Mouse (Mus musculus) hindbrain, embryonic 14.5 days (tissue): ENCODE data around the gene Ezh1. TPM values are rescaled to one million over a fixed set of nuclear protein-coding genes. Genes with fewer than 3 reads are reported as not detected.

Experiments used
- ATAC-seq: fragments of 200-750 bp; cut with Nextera tagmentation; 2 replicates; pipeline ENCODE4 v1.8.0; 2017; ENCODE audit warnings: moderate number of reproducible peaks, mild to moderate bottlenecking, moderate TSS enrichment, moderate library complexity; ENCODE audit not compliant: low FRiP score
- DNase-seq: peaks from one replicate; pipeline ENCODE4 v3.0.0-alpha.2; 2015; ENCODE audit warnings: low spot score
- H3K27ac ChIP-seq: fragments of 300-500 bp; sonication (generic); 2 replicates; pipeline ENCODE4 v1.5.1; 2014; ENCODE audit warnings: mild to moderate bottlenecking, moderate library complexity
- H3K27me3 ChIP-seq: fragments of 300-500 bp; sonication (generic); 2 replicates; pipeline ENCODE4 v1.6.1; 2014; ENCODE audit warnings: mild to moderate bottlenecking, low read length, mixed read lengths; ENCODE audit not compliant: control insufficient read depth, insufficient read depth
- H3K36me3 ChIP-seq: fragments of 300-500 bp; sonication (generic); replicated peaks from 2 replicates; pipeline ENCODE4 v1.6.1; 2014; ENCODE audit not compliant: control insufficient read depth, insufficient read depth
- H3K4me1 ChIP-seq: fragments of 300-500 bp; sonication (generic); replicated peaks from 2 replicates; pipeline ENCODE4 v1.6.1; 2014; ENCODE audit warnings: antibody characterized with exemption, low read length, mixed read lengths; ENCODE audit not compliant: control insufficient read depth, insufficient read depth
- H3K4me2 ChIP-seq: fragments of 300-500 bp; sonication (generic); replicated peaks from 2 replicates; pipeline ENCODE4 v1.6.1; 2014; ENCODE audit warnings: mild to moderate bottlenecking, moderate library complexity
- H3K4me3 ChIP-seq: fragments of 300-500 bp; sonication (generic); replicated peaks from 2 replicates; pipeline ENCODE4 v1.5.1; 2014; ENCODE audit warnings: mild to moderate bottlenecking, low read length
- H3K9ac ChIP-seq: fragments of 300-500 bp; sonication (generic); 2 replicates; pipeline ENCODE4 v1.6.1; 2014
- H3K9me3 ChIP-seq: fragments of 300-500 bp; sonication (generic); 2 replicates; pipeline ENCODE4 v1.6.1; 2016; ENCODE audit warnings: low read length; ENCODE audit not compliant: control insufficient read depth
- WGBS: fragments of 180-500 bp; shearing (Covaris S2); extraction: QIAGEN DNeasy Blood & Tissue Kit; methylation state at CpG from one replicate; pipeline ENCODE4 v1.1.7; 2014; 5-methylcytosine and 5-hydroxymethylcytosine counted together
- polyA plus RNA-seq: library from polyadenylated mRNA; unstranded; fragments of >200 nt; fragmentation: Nextera tagmentation; extraction: Ambion mirVana; gene quantifications from 2 replicates; pipeline ENCODE4 v1.2.1, GENCODE M21; 2014

The Ezh1 gene
- polyA plus RNA-seq, 1 experiment from 2014 or later: 26.9 TPM

GRCm38 (mm10) chr11:101262272-101262967 lies 36.2 kb upstream of the Ezh1 start:
- 0 out of 2 replicates have a peak, but pooled peaks cover 8% of the 10 kb centered on the region for H3K36me3 ChIP-seq
- ATAC-seq: no peak
- peak overlapping the region; percentile 24 for H3K4me2 ChIP-seq
- WGBS: 2% methylated on average over 24 of the region's 24 CpGs
- no peak for DNase-seq
- no peak overlapping the region for H3K27ac ChIP-seq
- peak overlapping the region; percentile 9; the same call in 1 of the 2 replicates for H3K4me3 ChIP-seq
- H3K27me3 ChIP-seq: peaks cover 54% of the 10 kb centered on the region
- peaks cover 33% of the 10 kb centered on the region; the same call in 1 of the 2 replicates for H3K4me1 ChIP-seq
- no peak overlapping the region for H3K9ac ChIP-seq
- H3K9me3 ChIP-seq: no peaks in the 10 kb centered on the region

DNA sequence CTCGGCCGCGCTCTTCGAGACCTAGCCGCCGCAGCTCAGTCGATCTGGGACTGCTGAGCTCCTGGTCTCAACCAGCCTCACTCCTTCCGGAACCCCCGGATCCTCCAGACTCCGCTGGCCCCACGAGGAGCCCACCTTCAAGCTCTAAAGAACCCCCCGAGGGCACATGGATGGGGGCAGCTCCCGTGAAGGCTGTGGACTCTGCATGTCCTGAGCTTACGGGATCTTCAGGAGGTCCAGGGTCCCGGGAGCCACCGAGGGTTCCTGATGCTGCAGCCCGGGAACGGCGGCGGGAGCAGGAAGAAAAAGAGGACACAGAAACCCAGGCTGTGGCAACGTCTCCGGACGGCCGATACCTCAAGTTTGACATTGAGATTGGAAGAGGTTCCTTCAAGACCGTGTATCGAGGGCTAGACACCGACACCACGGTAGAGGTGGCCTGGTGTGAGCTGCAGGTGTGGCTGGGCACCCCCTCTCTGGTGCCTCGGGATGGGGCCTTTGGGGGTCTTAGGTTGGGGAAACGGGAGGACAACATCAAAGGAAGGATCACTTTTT lies 34.6 kb upstream of the Ezh1 start:
- H3K4me2 ChIP-seq: peak overlapping the region; percentile 85
- H3K9ac ChIP-seq: peak overlapping the region; percentile 61
- peaks cover 33% of the 10 kb centered on the region; the same call in 1 of the 2 replicates for H3K4me1 ChIP-seq
- DNase-seq (no peak), ATAC-seq (no peak; the same call in 1 of the 2 replicates)
- peaks cover 50% of the 10 kb centered on the region for H3K27me3 ChIP-seq
- WGBS: under 1% methylated on average over 30 of the region's 30 CpGs
- H3K36me3 ChIP-seq: 0 out of 2 replicates have a peak, but pooled peaks cover 10% of the 10 kb centered on the region
- no peaks in the 10 kb centered on the region for H3K9me3 ChIP-seq
- H3K27ac ChIP-seq: no peak overlapping the region
- H3K4me3 ChIP-seq: peak overlapping the region; percentile 42

GRCm38 (mm10) chr11:101259948-101260825 lies 33.9 kb upstream of the Ezh1 start, which contains the start of gene Wnk4:
Wnk4 (plus strand) TSS chr11:101260567.
- 0 out of 2 replicates have a peak, but pooled peaks cover 10% of the 10 kb centered on the region for H3K36me3 ChIP-seq
- peak within 1 kb of the TSS; percentile 42 for H3K4me3 ChIP-seq
- no peaks in the 10 kb centered on the region for H3K9me3 ChIP-seq
- ATAC-seq (peak; percentile 60), DNase-seq (no peak)
- H3K9ac ChIP-seq: peak within 1 kb of the TSS; percentile 61
- peaks cover 32% of the 10 kb centered on the region; the same call in 1 of the 2 replicates for H3K4me1 ChIP-seq
- H3K4me2 ChIP-seq: peak within 1 kb of the TSS; percentile 85
- H3K27ac ChIP-seq: no peak within 1 kb of the TSS
- peaks cover 48% of the 10 kb centered on the region for H3K27me3 ChIP-seq
- WGBS: 1% methylated on average over 40 of the region's 43 CpGs

DNA sequence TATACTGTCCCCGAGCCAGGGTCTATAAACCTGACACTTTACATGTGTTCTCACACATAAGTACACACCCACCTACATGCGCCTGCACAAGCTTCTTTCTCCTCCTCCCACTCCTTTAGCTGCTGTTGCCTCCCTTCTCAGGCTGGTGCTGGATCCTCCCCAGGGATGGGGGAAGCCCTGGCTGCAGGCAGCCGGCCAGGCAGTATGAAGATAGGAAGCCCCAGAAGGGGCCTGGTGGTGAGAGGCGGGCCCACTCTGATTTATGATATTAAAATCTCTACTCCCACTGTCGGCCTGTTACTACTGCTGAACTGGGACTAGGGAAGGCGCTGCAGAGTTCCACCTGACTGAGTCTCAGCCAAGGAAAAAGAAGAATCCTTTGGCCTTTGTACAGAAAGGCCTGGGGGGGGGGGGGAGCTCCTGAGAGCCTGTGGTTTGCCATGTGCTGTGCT lies 33.0 kb upstream of the Ezh1 start:
- H3K9ac ChIP-seq: no peak overlapping the region

GRCm38 (mm10) chr11:101255826-101256775 lies 29.8 kb upstream of the Ezh1 start:
- WGBS: 91% methylated on average over 13 of the region's 13 CpGs
- ATAC-seq: no peak

More for the DNA sequence above, 33.0 kb upstream of the Ezh1 start:
- ATAC-seq (no peak), DNase-seq (no peak)
- WGBS: 45% methylated on average over 6 of the region's 6 CpGs
- H3K4me3 ChIP-seq: no peak overlapping the region
- H3K36me3 ChIP-seq: 0 out of 2 replicates have a peak, but pooled peaks cover 10% of the 10 kb centered on the region
- H3K27ac ChIP-seq: no peak overlapping the region
- H3K4me2 ChIP-seq: no peak overlapping the region
- H3K27me3 ChIP-seq: peaks cover 41% of the 10 kb centered on the region
- H3K4me1 ChIP-seq: peaks cover 31% of the 10 kb centered on the region; the same call in 1 of the 2 replicates
- H3K9me3 ChIP-seq: no peaks in the 10 kb centered on the region

DNA sequence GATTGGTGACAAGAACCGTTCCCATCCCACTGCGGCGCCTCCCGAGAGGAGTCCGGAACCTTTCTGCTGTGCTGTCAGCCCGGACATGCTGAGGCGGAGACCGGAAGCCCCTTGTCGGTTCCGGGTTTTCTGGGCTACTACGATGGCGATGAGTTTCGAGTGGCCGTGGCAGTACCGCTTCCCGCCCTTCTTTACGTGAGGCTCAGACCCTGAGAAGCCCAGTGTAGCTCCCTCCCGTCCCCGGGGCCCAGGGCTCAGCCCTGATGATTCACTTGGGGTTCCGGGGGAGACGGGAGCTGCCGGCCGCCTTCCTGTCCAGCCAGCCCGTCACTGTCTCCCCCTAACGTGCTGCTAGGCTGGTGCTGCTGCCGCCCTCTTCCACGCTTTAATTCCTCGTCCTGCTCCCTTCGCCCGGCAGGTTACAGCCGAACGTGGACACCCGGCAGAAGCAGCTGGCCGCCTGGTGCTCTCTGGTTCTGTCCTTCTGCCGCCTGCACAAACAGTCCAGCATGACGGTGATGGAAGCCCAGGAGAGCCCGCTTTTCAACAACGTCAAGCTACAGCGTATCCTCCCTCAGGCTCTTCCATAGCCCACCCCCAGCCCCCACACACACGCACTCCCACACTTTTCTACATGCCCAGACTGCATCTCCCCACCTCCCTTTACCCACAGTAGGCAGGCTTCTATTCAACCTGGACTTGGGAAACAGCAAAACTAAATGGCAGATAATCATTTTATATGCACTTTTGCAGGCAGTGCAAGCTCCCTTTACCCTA lies 27.5 kb upstream of the Ezh1 start, which contains the start of gene Vps25:
TSS of gene Vps25 (plus strand) at position 95 of the 777 bp plus-strand sequence.
- under 1% methylated on average over 40 of the region's 40 CpGs for WGBS
- ATAC-seq (peak; percentile 76; the same call in 1 of the 2 replicates), DNase-seq (peak; percentile 88)
- 0 out of 2 replicates have a peak, but pooled peaks cover 5% of the 10 kb centered on the region for H3K36me3 ChIP-seq
- H3K4me1 ChIP-seq: peaks cover 15% of the 10 kb centered on the region
- peak within 1 kb of the TSS; percentile 93 for H3K4me3 ChIP-seq
- H3K4me2 ChIP-seq: peak within 1 kb of the TSS; percentile 92
- no peaks in the 10 kb centered on the region for H3K9me3 ChIP-seq
- peak within 1 kb of the TSS; percentile 90 for H3K27ac ChIP-seq
- H3K9ac ChIP-seq: peak within 1 kb of the TSS; percentile 97
- H3K27me3 ChIP-seq: no peaks in the 10 kb centered on the region

More at GRCm38 (mm10) chr11:101255826-101256775, 29.8 kb upstream of the Ezh1 start:
- H3K9ac ChIP-seq: no peak overlapping the region
- H3K27ac ChIP-seq: no peak overlapping the region
- H3K27me3 ChIP-seq: peaks cover 11% of the 10 kb centered on the region
- H3K4me1 ChIP-seq: peaks cover 31% of the 10 kb centered on the region
- H3K9me3 ChIP-seq: no peaks in the 10 kb centered on the region
- no peak for DNase-seq
- H3K4me3 ChIP-seq: no peak overlapping the region
- H3K4me2 ChIP-seq: no peak overlapping the region
- H3K36me3 ChIP-seq: 0 out of 2 replicates have a peak, but pooled peaks cover 10% of the 10 kb centered on the region

GRCm38 (mm10) chr11:101252941-101253340 lies 26.7 kb upstream of the Ezh1 start:
- Histone ChIP-seq H3K27me3 (no peaks in the 10 kb centered on the region; the same call in 1 of the 2 replicates), H3K9me3 (no peaks in the 10 kb centered on the region), H3K36me3 (0 out of 2 replicates have a peak, but pooled peaks cover 4% of the 10 kb centered on the region), H3K9ac (peak overlapping the region; percentile 97), H3K4me3 (peak overlapping the region; percentile 93), H3K4me2 (peak overlapping the region; percentile 92), H3K4me1 (peaks cover 15% of the 10 kb centered on the region), H3K27ac (peak overlapping the region; percentile 90)
- DNase-seq (no peak), ATAC-seq (no peak)
- WGBS: 12% methylated on average over 7 of the region's 7 CpGs
